Mouse (Mus musculus) liver, adult (tissue): ENCODE measurements at regions not wholly inside any gene's neighbourhood (a gene's known extent, or its start where the extent isn't known, plus 50 kb on each side); places are given as distances from the start of the nearest gene placed in this dataset.

Source experiments
- GATA4 ChIP-seq: IDR thresholded peaks from 2 replicates; pipeline ENCODE4 v1.6.1; 2014; ENCODE audit warnings: mild to moderate bottlenecking, low read length; ENCODE audit not compliant: insufficient replicate concordance

- TF ChIP-seq GATA4, result no peak
Observed at GRCm38 (mm10) chr1:75844981-75845380, 298.9 kb downstream of the Slc4a3 start.

- no peak for TF ChIP-seq GATA4
Observed at GRCm38 (mm10) chr1:75845771-75846535, 299.9 kb downstream of the Slc4a3 start.

GRCm38 (mm10) chr1:75847681-75848080, 301.6 kb downstream of the Slc4a3 start:
- TF ChIP-seq GATA4, result no peak

- TF ChIP-seq GATA4, result no peak
Observed at GRCm38 (mm10) chr1:75848436-75848835, 302.4 kb downstream of the Slc4a3 start.

DNA sequence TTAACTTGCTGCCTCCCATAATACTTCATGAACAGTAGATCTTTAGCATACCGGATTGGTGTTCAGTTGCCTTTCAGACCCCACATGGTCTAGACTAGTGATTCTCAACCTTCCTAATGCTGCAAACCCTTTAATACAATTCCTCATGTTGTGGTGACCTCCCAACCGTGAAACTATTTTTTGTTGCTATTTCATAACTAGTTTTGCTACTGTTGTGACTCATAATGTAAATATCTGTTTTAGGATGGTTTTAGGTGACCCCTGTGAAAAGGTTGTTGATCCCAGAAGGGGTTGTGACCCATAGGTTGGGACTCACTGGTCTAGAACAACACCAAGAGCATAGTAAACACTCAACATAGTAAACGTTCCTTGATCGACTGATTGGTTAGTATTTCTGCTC, 304.1 kb downstream of the Slc4a3 start:
- no peak for TF ChIP-seq GATA4

GRCm38 (mm10) chr1:75858551-75859255, 312.6 kb downstream of the Slc4a3 start:
- TF ChIP-seq GATA4, result no peak

DNA sequence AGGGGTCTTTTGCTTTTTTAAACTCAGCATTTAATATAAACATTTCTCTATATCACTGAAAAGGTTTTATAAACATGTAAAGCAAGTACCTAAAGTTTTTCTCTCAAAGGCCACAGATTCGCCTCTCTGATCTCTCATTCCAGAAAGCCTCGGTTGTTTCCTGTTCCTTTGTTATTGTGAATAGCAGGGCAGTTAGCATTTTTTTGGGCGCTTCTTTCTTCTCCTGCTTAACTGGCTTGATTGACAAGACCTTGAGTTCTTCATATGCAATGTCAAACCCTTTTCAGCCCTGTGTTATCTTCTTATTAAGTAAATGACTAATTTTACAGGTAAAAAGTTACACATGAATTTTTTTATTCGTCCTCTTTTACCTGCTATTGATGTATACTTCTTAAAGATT, 316.7 kb downstream of the Slc4a3 start:
- no peak for TF ChIP-seq GATA4

DNA sequence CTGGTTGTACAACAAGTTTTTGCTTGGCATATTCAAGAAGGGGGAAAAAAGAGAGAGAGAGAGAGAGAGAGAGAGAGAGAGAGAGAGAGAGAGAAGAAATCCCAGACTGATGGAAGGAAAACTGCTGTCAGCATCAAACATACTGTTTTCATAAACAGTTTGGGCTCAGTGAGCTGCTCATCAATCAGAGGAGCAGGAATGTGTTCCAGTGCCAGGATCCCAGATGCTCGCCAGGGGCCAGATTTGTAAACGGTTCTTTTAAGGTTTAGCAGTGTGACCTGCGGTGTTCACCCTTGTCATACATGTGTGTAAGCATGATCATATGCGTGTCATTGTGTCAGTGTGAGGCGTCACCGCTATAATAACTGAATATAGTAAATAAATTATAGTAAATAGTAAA, 320.5 kb downstream of the Slc4a3 start:
- TF ChIP-seq GATA4, result no peak

DNA sequence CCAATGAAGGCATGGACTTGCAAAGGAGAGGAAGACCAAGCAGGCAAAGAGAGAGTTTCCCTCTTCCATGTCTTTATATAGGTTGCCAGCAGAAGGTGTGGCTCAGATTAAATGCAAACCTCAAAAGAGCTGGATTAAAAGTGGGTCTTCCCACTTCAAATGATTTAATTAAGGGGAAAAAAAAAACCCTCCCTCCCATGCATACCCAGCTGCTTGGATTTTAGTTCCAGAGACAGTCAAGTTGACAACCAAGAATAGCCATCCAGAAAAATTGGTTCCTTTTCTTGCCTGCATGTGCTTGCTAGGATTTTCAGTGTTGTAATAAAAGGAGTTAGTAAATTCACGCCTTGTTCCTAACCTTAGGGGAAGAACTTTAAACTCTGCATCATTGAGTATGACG, 323.3 kb downstream of the Slc4a3 start:
- no peak for TF ChIP-seq GATA4

- no peak for TF ChIP-seq GATA4
Observed at GRCm38 (mm10) chr1:75869846-75870245, 323.8 kb downstream of the Slc4a3 start.

- TF ChIP-seq GATA4, result no peak
Observed at GRCm38 (mm10) chr1:75873911-75874310, 327.8 kb downstream of the Slc4a3 start.

DNA sequence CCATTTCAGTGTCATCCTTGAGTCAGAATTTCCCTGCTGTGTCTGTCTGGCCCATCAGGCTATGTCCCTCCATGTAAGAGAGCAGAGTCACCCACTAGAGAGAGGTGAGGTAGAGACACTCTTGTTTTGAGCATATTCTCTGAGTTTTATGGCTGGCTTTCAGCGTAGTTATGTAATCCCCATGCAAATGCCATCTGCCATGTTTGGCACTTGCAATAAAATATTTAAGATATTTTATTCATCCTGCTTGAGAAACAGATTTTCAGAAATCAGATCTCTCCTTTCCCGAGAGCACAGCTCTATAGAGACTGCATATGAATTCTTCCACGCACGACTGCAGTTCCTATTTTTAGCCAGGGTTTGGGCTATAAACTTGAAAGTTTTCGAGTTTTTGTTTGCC, 331.1 kb downstream of the Slc4a3 start:
- TF ChIP-seq GATA4, result no peak

DNA sequence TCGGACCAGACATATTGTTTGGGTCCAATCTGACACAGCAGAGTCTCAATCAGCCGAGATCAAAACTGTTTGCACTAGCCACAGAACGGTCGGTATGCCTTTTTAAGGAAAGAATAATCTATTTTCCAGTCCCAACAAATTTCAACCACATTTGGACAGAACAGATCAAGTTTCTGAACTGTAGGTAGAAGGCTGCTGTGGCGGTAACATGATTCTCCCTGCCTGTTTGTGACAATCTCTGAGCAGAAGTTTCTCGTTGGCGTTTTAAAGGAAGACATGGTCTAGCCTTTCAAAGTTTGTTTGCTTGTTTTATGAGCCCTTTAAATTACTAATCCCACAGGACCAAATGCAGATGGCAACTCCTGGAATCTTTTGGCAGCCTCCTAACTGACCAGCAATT, 339.6 kb downstream of the Slc4a3 start:
- TF ChIP-seq GATA4, result no peak

GRCm38 (mm10) chr1:75888499-75889208, 342.6 kb downstream of the Slc4a3 start:
- TF ChIP-seq GATA4, result no peak

DNA sequence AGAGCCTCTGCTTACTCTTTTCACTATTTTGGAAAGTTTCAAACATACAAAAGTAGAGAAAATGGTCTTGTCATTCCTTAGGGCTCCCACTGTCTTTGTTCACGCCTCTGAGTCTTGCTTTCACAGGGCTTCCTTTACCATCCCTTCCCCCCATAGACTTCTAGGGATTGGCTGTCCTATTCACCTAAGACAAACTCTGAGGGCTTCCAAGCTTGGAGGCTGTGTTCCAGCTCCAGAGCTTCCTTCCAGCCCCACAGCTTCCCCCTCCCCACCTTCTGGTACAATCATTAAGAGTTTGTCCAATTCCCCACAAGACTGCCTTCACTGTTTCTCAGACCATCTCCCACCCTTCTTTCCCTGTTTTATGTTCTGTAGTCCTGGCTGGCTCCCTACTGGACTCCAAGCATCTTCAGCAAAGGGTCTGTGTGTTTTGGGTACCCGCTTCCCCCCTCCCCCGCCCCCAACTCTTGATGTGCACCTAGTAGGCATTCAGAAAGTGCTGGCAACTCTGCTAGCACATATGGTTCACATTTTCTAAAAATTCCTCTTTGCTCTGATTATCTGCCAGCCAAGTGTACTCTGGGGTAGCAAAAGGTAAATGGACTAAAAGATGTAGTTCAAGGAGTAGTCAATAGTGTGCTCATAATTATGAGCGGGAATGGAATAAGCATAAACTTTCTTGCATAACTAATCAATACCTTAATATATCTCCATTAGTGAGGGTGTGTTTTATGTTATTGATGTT, 344.0 kb downstream of the Slc4a3 start:
- no peak for TF ChIP-seq GATA4
